Mouse (Mus musculus) inflammation-experienced regulatory T-cells, adult 6 months (primary cell): ENCODE measurements around the gene Stk10. TPM values are rescaled to one million over a fixed set of nuclear protein-coding genes. Genes with fewer than 3 reads are reported as not detected.

Experiments
- ATAC-seq: one replicate; pipeline ENCODE4 v1.8.0; 2017
- polyA plus RNA-seq, 3 experiments: library from polyadenylated mRNA; unstranded; fragments of 100-300 nt; shearing (Covaris generic); gene quantifications; one replicate each; pipeline ENCODE4 v1.2.1; 2017

Gene Stk10
- polyA plus RNA-seq, 3 experiments from 2014 or later: 70.6 to 116 (median 97.1) TPM

DNA sequence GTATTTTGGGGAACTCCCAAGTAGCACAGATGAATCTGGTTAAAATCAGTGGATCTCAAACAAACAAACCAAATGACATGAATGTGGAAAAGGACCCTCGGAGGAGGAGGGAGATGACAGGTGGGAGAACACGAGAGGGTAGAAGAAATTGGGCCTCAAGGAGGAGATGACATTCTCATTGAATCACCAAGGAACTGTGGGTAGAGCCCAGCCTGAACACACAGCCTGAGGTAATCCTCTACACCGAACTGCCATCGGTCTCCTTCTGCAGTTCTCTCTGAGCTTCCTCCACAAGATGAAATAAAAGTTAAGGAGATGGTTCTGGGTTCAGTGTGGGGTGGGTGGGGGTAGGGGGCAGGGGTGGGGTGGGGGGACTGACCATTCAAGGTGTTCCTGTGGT is 6.1 kb upstream of the Stk10 start:
- ATAC-seq: no peak

- ATAC-seq: no peak
Measured at GRCm38 (mm10) chr11:32530151-32530550, 3.0 kb upstream of the Stk10 start.

GRCm38 (mm10) chr11:32531871-32532764 is 987 bp upstream of the Stk10 start, which contains the start of gene Efcab9:
Efcab9 (minus strand) TSS chr11:32532081.
- ATAC-seq: no peak

DNA sequence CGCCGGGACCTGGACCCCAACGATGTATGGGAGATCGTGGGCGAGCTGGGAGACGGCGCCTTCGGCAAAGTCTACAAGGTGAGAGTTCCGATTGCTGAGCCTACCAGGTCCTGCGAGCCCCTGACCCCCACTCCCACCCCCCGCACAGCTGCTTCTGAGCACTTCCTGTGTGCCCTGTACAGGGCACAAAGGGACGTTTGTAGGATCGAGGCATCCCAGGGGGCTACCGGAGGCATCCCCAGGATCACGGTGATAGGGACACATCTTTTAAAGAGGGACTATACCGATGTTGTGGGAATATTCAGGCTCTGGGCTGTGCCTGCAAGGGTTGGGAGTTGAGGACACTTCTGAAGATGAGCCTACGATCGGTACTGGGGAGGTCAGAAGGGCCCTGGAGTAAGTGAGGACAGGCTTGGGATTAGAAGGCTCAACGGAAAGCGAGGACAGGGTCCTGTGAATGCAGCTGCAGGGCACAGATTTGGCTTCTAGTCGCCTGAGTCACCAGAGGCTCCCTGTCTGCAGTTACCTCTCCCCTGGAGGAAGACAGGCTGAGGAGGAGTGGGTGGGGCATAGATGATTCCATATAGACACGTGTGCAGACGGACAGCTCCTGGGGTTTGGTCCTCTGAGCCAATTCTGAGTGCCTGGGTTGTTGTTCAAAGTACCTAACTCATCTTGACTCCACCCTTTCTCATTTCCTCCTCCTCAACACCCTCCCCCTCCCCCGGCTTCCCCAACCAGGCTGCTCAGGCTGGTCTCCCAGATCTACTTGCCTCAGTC is 567 bp downstream of the Stk10 start:
- ATAC-seq: peak; percentile 60

DNA sequence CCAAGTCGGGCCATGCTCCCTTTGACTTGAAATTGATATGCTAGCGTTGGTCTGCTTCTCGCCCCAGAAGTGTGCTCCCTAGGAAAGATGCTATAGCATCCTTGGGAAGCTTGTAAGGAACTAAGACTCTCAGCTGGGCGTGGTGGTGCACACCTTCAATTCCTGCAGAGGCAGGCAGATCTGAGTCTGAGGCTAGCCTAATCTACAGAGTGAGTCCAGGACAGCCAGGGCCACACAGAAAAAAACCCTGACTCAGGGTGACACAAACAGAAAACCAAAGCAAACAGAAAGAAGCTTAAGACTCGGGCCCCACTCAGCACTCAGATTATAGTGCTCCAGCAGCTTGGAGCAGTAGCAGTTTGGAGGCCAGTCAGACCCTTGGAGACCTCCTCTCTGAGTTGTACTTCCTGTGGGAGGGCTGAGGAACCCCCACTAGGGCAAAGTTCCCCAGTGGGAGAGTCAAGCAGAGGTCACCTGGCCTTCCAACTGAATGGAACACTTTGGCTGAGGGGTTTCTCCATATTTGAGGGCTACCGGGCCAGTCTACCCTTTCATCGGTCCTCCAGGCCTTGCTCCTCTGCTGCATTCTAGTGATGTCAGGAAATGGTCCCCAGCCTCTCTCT is 1.5 kb downstream of the Stk10 start:
- ATAC-seq: no peak

DNA sequence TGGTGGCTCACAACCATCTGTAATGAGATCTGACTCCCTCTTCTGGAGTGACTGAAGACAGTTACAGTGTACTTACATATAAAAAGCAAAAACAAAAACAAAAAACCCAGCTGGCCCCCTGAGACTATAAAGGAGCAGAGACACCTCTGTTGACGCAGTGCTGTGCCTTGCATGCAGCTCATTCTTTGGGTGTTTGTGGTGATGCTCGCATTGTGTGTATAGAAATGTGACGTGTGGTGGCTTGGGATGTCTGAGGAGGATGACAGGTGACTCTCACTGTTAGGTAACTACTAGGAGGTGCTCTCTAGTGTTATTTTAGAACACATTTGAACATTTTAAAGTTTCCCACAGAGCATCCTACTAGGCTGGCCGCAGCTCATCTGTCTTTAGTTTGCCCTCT is 2.5 kb downstream of the Stk10 start:
- ATAC-seq: no peak

GRCm38 (mm10) chr11:32536954-32537353 is 3.8 kb downstream of the Stk10 start:
- no peak for ATAC-seq

GRCm38 (mm10) chr11:32538435-32538834 is 5.3 kb downstream of the Stk10 start:
- no peak for ATAC-seq

DNA sequence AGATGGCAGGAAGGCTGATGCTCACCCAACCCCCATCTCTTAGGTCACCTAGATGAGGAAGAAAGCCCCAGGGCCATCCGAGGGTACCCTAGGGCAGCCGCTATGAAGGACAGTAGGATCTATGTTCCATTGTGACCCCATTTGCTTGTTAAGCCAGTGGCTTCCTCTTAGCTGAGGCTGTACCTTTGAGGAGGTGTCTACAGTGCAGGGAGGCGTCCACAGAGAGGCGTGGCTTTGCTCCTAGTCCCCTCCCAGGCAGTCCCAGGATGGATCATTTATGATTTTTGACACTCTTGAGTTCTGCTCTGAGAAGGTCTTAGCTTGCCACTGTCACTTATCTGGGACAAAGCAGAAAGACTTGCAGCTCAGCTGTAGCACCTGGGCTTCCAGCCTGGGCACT is 5.7 kb downstream of the Stk10 start:
- ATAC-seq: no peak

- no peak for ATAC-seq
Measured at GRCm38 (mm10) chr11:32539717-32540116, 6.6 kb downstream of the Stk10 start.

- ATAC-seq: no peak
Measured at GRCm38 (mm10) chr11:32540463-32540862, 7.4 kb downstream of the Stk10 start.

DNA sequence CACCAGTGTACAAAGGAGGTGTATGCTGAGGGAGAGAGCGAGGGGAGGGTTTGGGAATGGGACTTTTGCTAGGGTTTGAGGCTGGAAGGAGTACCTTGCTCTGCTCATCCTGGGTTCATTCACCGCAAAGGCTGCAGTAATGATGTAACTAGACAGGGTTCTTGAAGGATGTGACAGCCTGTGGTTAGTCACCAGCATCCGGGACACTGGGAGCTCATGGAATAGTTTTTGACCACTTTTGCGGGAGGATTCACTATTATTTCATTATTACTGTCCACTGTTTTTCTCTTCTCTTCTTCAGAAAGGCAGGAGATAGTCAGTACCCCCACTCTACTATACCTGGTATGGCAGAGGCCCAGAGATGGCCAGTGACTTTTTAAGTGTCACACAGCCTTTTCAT is 9.1 kb downstream of the Stk10 start:
- peak; percentile 62 for ATAC-seq

DNA sequence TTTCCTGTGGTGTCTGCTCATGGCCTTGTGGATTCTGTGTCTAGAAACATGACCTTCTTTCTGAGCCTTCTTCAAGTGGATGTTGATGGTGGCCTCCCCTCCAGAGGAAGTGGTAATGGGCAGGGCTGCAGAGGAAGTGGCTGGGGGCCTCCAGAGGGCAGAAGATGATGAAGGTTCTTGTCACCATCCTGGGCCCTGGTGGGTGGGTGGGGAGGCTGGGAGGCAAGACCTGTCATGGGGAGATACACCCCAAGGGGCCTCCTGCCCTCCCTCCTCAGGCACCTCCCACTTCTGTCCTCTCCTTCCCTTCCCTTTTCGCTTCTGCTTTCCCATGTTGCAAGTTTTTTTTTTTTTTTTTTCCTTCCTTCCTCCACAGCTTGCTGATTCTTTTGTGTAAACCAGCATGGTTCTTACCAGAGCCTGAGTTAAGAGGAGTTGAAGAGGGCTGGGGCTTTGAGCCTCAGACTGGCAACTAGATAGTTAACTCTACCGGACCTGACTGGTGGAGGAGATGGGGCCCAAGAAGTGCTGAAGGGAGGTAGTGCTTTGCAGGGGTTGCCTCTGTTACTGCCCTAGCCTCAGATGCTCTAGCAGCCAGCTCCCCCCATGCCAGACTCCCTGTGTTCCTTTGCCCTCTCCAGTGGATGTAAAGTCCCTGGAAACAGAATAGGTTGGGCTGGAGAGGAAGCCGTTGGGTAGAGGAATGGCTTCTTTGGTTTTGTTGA is 9.7 kb downstream of the Stk10 start:
- peak; percentile 84 for ATAC-seq

DNA sequence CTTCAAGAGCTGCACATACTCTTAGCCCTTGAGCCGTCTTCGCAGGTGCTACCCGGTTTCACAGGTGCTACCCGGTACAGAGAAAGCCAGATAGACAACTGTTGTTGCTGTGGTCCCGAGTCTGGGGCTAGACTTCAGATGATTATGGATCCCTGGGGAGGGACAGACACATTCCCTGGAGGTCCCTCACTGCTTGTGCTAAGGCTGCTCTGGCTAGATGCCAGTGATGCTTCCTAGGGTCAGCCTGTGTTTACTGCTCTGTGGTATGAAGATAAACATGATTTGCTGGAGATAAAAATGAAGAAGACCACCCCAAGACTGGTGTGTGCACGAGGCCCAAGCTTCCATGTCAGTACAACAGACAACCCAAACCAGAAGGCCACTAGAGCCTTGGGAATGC is 10.9 kb downstream of the Stk10 start:
- ATAC-seq: no peak

- no peak for ATAC-seq
Measured at GRCm38 (mm10) chr11:32544497-32544896, 11.4 kb downstream of the Stk10 start.

DNA sequence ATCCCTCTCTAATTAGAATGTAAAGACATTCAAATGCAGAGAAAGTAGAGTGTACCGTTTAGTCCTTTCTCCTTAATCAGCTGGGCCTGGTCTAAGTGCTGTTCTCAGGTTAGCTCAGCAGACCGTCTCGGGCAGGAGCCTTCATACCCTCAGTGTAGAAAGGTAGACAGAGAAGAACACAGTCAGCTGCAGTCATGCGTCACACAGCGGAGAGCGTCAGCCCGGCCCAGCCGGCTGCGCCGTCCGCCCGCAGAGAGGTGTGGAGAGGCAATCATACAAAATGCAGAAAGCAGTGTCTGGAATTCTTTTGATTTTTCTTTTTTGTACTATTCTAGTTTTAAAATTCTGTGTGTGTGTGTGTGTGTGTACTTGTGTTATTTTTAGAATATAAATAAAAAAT is 12.5 kb downstream of the Stk10 start:
- ATAC-seq: no peak

GRCm38 (mm10) chr11:32546483-32546882 is 13.4 kb downstream of the Stk10 start:
- ATAC-seq: no peak

DNA sequence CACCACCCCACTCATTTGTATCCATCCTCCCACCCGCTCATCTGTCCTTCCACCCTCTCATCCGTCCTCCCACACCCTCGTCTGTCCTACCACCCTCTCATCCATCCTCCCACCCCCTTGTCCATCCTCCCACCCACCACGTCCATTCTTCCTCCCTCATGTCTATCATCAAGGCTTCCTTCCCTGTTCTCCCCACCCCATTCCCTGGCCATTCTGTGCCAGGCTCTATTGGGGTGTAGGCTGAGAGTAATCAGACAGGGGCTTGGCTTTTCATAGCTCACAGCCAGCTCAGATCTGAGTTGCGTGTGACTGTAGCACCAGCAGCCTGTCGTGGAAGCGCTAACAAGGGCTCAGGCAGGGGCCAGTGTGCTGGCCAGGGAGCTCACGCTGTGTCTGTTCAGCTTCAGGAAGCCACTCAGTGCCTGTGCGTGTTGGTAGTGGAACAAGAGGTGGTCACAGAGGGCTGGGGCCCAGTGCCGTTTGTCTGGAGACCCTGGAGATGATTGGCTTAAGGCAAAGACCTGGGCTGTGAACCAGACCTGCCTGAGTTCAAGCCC is 14.4 kb downstream of the Stk10 start:
- ATAC-seq: no peak

GRCm38 (mm10) chr11:32548240-32548639 is 15.1 kb downstream of the Stk10 start:
- no peak for ATAC-seq

GRCm38 (mm10) chr11:32549236-32549635 is 16.1 kb downstream of the Stk10 start:
- no peak for ATAC-seq

GRCm38 (mm10) chr11:32550102-32550501 is 17.0 kb downstream of the Stk10 start:
- ATAC-seq: no peak

DNA sequence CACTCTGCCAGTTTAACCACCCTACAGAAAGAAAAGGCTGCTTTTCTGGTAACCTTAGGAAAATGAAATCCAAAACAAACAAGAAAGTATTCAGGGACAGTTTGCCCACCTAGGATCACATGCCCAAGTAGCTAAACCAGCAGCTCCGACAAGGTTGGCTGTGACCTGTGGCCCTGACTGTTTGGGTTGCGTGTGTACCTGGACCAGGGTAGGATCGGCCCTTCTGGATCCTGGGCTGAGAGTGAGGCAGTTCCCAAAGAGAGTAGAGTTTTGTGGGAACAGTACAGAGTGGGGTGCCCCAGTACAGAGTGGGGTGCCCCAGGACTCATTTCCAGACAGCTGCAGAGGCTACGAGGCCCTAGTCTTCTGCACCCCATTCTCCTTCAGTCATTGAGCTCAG is 18.0 kb downstream of the Stk10 start:
- ATAC-seq: no peak
